Mouse (Mus musculus) neural tube, embryonic 15.5 days (tissue): ENCODE results near the gene Cdk4. TPM values are rescaled to one million over a fixed set of nuclear protein-coding genes. Genes with fewer than 3 reads are reported as not detected.

Source experiments
- ATAC-seq: fragments of 200-750 bp; cut with Nextera tagmentation; 2 replicates; pipeline ENCODE4 v1.8.0; 2017; ENCODE audit warnings: mild to moderate bottlenecking, moderate TSS enrichment, moderate library complexity; ENCODE audit not compliant: low FRiP score
- H3K27ac ChIP-seq: fragments of 300-500 bp; sonication (generic); replicated peaks from 2 replicates; pipeline ENCODE4 v1.5.1; 2015; ENCODE audit warnings: mild to moderate bottlenecking, inconsistent platforms
- H3K27me3 ChIP-seq: fragments of 300-500 bp; sonication (generic); replicated peaks from 2 replicates; pipeline ENCODE4 v1.6.1; 2015; ENCODE audit warnings: inconsistent platforms
- H3K36me3 ChIP-seq: fragments of 300-500 bp; sonication (generic); 2 replicates; pipeline ENCODE4 v1.6.1; 2015; ENCODE audit warnings: inconsistent platforms
- H3K4me1 ChIP-seq: fragments of 300-500 bp; sonication (generic); 2 replicates; pipeline ENCODE4 v1.6.1; 2015; ENCODE audit warnings: inconsistent platforms
- H3K4me2 ChIP-seq: fragments of 300-500 bp; sonication (generic); 2 replicates; pipeline ENCODE4 v1.6.1; 2015; ENCODE audit warnings: inconsistent platforms, mild to moderate bottlenecking, moderate library complexity
- H3K4me3 ChIP-seq: fragments of 300-500 bp; sonication (generic); replicated peaks from 2 replicates; pipeline ENCODE4 v1.5.1; 2015; ENCODE audit warnings: mild to moderate bottlenecking, inconsistent platforms
- H3K9ac ChIP-seq: fragments of 300-500 bp; sonication (generic); replicated peaks from 2 replicates; pipeline ENCODE4 v1.6.1; 2015; ENCODE audit warnings: mild to moderate bottlenecking, inconsistent platforms
- H3K9me3 ChIP-seq: fragments of 300-500 bp; sonication (generic); replicated peaks from 2 replicates; pipeline ENCODE4 v1.6.1; 2016; ENCODE audit warnings: inconsistent platforms
- WGBS: fragments of 180-500 bp; shearing (Covaris S2); methylation state at CpG from one replicate; pipeline ENCODE4 v1.1.7; 2015; ENCODE audit warnings: mixed read lengths; 5-methylcytosine and 5-hydroxymethylcytosine counted together
- polyA plus RNA-seq: library from polyadenylated mRNA; unstranded; fragments of >200 nt; fragmentation: Nextera tagmentation; extraction: Ambion mirVana; gene quantifications from 2 replicates; pipeline ENCODE4 v1.2.1, GENCODE M21; 2015

The Cdk4 gene
- polyA plus RNA-seq, 1 experiment from 2014 or later, result 551 TPM

DNA sequence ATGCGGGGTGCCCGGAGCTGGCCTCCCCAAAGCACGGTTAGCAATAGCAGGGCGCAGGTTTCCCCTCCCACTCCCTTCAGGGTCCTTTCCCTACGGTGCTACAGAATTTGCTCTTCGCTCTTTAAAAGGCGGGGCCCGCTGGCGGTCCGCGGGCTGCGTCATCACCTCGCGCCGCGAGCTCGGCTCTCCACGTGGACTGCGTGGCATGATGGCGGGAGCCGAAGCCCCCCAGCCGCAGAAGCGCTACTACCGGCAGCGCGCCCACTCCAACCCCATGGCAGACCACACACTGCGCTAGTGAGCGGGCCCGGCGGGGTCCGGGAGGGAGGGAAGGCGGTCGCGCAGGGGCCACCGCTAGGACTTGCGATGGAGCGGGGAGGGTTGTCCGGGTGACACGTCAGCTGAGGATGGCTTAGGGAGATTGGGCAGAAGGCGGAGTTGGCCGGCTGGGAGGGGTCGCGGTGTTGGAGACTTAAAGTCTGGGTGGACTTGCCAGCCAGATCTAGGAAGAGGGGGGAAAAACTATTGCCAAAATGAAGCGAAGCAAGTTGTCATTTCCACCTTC is 21.5 kb upstream of the Cdk4 start:
- peak; percentile 87 for ATAC-seq
- H3K27ac ChIP-seq, result peak overlapping the region; percentile 60

DNA sequence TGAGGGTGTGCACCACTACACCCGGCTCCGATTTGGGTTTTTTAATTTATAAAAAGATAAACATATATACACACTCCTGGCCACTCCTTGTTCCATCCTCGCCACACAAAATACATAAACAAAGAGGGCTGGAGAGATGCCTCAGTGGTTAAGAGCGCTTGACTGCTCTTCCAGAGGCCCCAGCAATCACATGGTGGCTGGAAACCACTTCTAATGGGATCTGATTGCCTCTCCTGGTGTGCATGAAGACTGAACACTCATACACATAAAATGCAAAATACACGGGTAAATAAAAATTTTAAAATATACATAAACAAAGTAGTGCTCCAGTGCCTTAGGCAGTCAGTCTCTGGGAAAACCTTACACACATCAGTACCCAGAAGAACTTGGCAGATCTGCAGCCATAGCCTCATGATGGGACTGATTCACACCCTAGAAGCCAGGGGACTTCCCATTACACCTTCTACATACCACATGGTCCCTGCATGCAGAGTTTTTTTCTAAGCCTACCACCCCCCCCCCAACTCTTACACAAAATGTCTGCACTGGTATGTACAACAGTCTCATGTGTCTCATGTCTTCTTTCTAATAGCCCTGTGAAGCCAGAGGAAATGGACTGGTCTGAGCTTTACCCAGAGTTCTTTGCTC is 20.7 kb upstream of the Cdk4 start:
- peak overlapping the region; percentile 99 for H3K4me2 ChIP-seq
- H3K9me3 ChIP-seq, result no peaks in the 10 kb centered on the region
- peaks cover 11% of the 10 kb centered on the region; the same call in 1 of the 2 replicates for H3K36me3 ChIP-seq
- H3K27me3 ChIP-seq, result peaks cover 10% of the 10 kb centered on the region
- peak overlapping the region; percentile 51; the same call in 1 of the 2 replicates for H3K9ac ChIP-seq
- no peak overlapping the region for H3K27ac ChIP-seq
- no peak for ATAC-seq
- peaks cover 19% of the 10 kb centered on the region for H3K4me1 ChIP-seq
- H3K4me3 ChIP-seq, result peak overlapping the region; percentile 62
- WGBS, result 20% methylated on average over 5 of the region's 5 CpGs

More for the DNA sequence above, 21.5 kb upstream of the Cdk4 start:
- H3K9ac ChIP-seq, result peak overlapping the region; percentile 62
- peaks cover 11% of the 10 kb centered on the region; the same call in 1 of the 2 replicates for H3K36me3 ChIP-seq
- H3K4me3 ChIP-seq, result peak overlapping the region; percentile 62
- H3K27me3 ChIP-seq, result peaks cover 4% of the 10 kb centered on the region; the same call in 1 of the 2 replicates
- under 1% methylated on average over 44 of the region's 44 CpGs for WGBS
- no peaks in the 10 kb centered on the region for H3K9me3 ChIP-seq
- peaks cover 19% of the 10 kb centered on the region for H3K4me1 ChIP-seq
- H3K4me2 ChIP-seq, result peak overlapping the region; percentile 99

DNA sequence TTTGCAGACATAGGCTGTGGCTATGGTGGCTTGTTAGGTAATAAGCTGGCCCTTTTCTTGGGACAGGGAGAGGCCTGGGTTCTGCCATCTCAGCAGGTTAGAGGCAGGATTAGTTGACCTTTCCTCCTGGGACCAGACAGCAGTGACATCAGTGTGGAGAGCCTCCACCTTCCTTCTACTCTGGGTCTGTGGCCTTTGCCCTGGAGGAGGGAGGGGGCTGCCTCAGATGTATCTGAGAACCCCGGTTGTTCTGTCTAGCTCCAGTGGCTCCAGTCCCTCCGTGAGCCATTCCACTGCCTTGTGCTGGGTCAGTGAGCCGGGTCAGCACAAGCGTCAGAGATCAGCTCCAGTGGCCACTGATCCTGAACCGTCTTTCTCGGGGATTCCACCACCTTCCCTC is 20.1 kb upstream of the Cdk4 start:
- H3K36me3 ChIP-seq, result peaks cover 11% of the 10 kb centered on the region; the same call in 1 of the 2 replicates
- ATAC-seq, result no peak
- 87% methylated on average over 6 of the region's 6 CpGs for WGBS

GRCm38 (mm10) chr10:127047954-127048353 is 15.4 kb upstream of the Cdk4 start, which contains the start of gene Cyp27b1:
Cyp27b1 (plus strand) TSS chr10:127048250.
- Histone ChIP-seq H3K4me3 (0 out of 2 replicates have a peak within 1 kb of the TSS, but pooled peaks have one; percentile 1), H3K4me1 (peaks cover 12% of the 10 kb centered on the region), H3K9me3 (no peaks in the 10 kb centered on the region), H3K9ac (no peak within 1 kb of the TSS), H3K36me3 (peaks cover 13% of the 10 kb centered on the region; the same call in 1 of the 2 replicates), H3K27me3 (peaks cover 57% of the 10 kb centered on the region), H3K4me2 (peak within 1 kb of the TSS; percentile 4; the same call in 1 of the 2 replicates), H3K27ac (no peak within 1 kb of the TSS)
- ATAC-seq, result no peak
- 31% methylated on average over 5 of the region's 5 CpGs for WGBS

More for the DNA sequence above, 20.1 kb upstream of the Cdk4 start:
- Histone ChIP-seq H3K4me1 (peaks cover 19% of the 10 kb centered on the region), H3K9me3 (no peaks in the 10 kb centered on the region), H3K27ac (no peak overlapping the region), H3K9ac (no peak overlapping the region), H3K4me3 (no peak overlapping the region), H3K4me2 (peak overlapping the region; percentile 99; the same call in 1 of the 2 replicates), H3K27me3 (peaks cover 16% of the 10 kb centered on the region)

- Histone ChIP-seq H3K27ac (no peak overlapping the region), H3K36me3 (peaks cover 21% of the 10 kb centered on the region; the same call in 1 of the 2 replicates), H3K27me3 (peaks cover 57% of the 10 kb centered on the region), H3K4me2 (peak overlapping the region; percentile 4), H3K9me3 (no peaks in the 10 kb centered on the region), H3K4me1 (peaks cover 11% of the 10 kb centered on the region), H3K4me3 (0 out of 2 replicates have a peak overlapping the region, but pooled peaks have one; percentile 1), H3K9ac (no peak overlapping the region; the same call in 1 of the 2 replicates)
- ATAC-seq, result no peak
- 4% methylated on average over 35 of the region's 35 CpGs for WGBS
Observed at GRCm38 (mm10) chr10:127048608-127049394, 14.5 kb upstream of the Cdk4 start.

- no peak overlapping the region for H3K4me3 ChIP-seq
Observed at GRCm38 (mm10) chr10:127049395-127050118, 13.8 kb upstream of the Cdk4 start.

DNA sequence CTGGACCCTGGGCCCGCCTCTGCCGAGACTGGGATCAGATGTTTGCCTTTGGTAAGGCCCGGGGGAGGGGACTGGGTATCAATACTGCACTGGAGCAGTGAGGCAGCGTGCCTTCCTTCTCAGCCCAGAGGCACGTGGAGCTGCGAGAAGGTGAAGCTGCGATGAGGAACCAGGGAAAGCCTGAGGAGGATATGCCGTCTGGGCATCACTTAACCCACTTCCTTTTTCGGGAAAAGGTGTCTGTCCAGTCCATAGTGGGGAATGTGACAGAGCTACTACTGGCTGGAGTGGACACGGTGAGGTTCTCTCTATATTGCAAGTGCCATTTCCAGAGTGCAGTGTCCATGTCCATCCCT is 13.2 kb upstream of the Cdk4 start:
- Histone ChIP-seq H3K9ac (no peak overlapping the region), H3K4me1 (peaks cover 16% of the 10 kb centered on the region), H3K4me2 (no peak overlapping the region), H3K27me3 (peaks cover 57% of the 10 kb centered on the region), H3K9me3 (no peaks in the 10 kb centered on the region), H3K4me3 (no peak overlapping the region), H3K27ac (no peak overlapping the region), H3K36me3 (peaks cover 22% of the 10 kb centered on the region)
- 23% methylated on average over 10 of the region's 10 CpGs for WGBS
- no peak for ATAC-seq

More at GRCm38 (mm10) chr10:127049395-127050118, 13.8 kb upstream of the Cdk4 start:
- Histone ChIP-seq H3K9ac (no peak overlapping the region; the same call in 1 of the 2 replicates), H3K4me1 (peaks cover 12% of the 10 kb centered on the region), H3K36me3 (peaks cover 21% of the 10 kb centered on the region), H3K27me3 (peaks cover 57% of the 10 kb centered on the region), H3K4me2 (peak overlapping the region; percentile 4), H3K27ac (no peak overlapping the region), H3K9me3 (no peaks in the 10 kb centered on the region)
- ATAC-seq, result no peak
- 2% methylated on average over 29 of the region's 29 CpGs for WGBS

GRCm38 (mm10) chr10:127054646-127055045 is 8.7 kb upstream of the Cdk4 start:
- no peak overlapping the region for H3K9ac ChIP-seq
- WGBS, result 75% methylated on average over 4 of the region's 4 CpGs
- ATAC-seq, result no peak
- no peaks in the 10 kb centered on the region for H3K9me3 ChIP-seq
- peaks cover 50% of the 10 kb centered on the region for H3K36me3 ChIP-seq
- no peak overlapping the region for H3K4me3 ChIP-seq
- peaks cover 34% of the 10 kb centered on the region for H3K4me1 ChIP-seq
- H3K27ac ChIP-seq, result no peak overlapping the region
- peaks cover 31% of the 10 kb centered on the region for H3K27me3 ChIP-seq
- H3K4me2 ChIP-seq, result no peak overlapping the region

- no peak for ATAC-seq
- Histone ChIP-seq H3K4me3 (no peak overlapping the region), H3K27ac (no peak overlapping the region), H3K27me3 (peaks cover 23% of the 10 kb centered on the region), H3K4me1 (peaks cover 35% of the 10 kb centered on the region), H3K36me3 (peaks cover 50% of the 10 kb centered on the region), H3K9me3 (no peaks in the 10 kb centered on the region), H3K9ac (no peak overlapping the region), H3K4me2 (no peak overlapping the region)
- 95% methylated on average over 8 of the region's 8 CpGs for WGBS
Observed at GRCm38 (mm10) chr10:127055406-127055805, 7.9 kb upstream of the Cdk4 start.

DNA sequence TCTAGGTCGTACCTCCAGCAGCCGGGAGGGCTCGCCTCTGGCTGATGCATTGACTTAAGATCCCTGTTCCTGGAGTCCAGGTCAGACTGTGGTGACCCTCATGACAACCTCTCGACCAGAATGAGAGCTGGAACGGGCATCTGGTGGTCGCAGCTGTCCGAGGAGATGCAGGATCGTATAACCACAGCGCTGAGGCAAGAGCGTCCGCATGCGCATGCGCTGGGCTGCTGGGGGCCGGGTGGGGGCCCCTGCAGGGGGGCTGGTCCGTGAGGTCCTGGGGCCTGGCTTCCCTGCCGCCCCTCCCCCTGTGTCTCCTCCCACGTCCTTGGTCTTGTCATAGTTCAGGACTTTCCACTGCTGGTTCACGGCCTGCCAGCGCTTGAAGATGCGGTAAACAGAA is 6.8 kb upstream of the Cdk4 start:
- 88% methylated on average over 20 of the region's 20 CpGs for WGBS

DNA sequence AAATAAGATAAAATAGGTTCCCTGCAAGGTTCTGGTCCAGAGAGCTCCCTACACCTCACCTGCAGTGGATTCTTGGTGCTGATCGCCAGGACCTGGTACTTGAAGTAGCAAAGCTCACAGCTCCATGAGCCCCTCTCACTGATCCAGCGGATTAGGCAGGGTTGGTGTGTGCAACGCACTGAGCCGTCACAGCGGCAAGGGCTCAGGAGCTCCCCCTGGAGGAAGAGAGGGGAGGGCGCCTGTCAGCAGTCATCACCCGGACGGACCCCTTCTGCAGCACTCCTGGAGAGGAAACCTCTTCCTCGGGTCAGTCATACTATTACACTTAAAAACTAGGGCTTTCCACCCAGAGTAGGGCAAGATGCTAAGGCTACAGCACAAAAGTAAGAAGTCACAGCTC is 5.2 kb upstream of the Cdk4 start:
- H3K4me2 ChIP-seq, result peak overlapping the region; percentile 81
- H3K4me3 ChIP-seq, result peak overlapping the region; percentile 83
- H3K4me1 ChIP-seq, result peaks cover 57% of the 10 kb centered on the region
- no peak for ATAC-seq
- no peak overlapping the region for H3K27ac ChIP-seq
- WGBS, result 2% methylated on average over 9 of the region's 9 CpGs
- no peaks in the 10 kb centered on the region for H3K9me3 ChIP-seq
- H3K9ac ChIP-seq, result peak overlapping the region; percentile 96; the same call in 1 of the 2 replicates
- no peaks in the 10 kb centered on the region for H3K27me3 ChIP-seq
- peaks cover 47% of the 10 kb centered on the region for H3K36me3 ChIP-seq

More for the DNA sequence above, 6.8 kb upstream of the Cdk4 start:
- no peak overlapping the region for H3K4me3 ChIP-seq
- H3K4me2 ChIP-seq, result no peak overlapping the region
- no peak overlapping the region for H3K9ac ChIP-seq
- H3K9me3 ChIP-seq, result no peaks in the 10 kb centered on the region
- peaks cover 50% of the 10 kb centered on the region for H3K36me3 ChIP-seq
- no peak for ATAC-seq
- H3K27me3 ChIP-seq, result peaks cover 12% of the 10 kb centered on the region
- H3K4me1 ChIP-seq, result peaks cover 46% of the 10 kb centered on the region
- no peak overlapping the region for H3K27ac ChIP-seq
